Mouse (Mus musculus) lung, postnatal 4 days (tissue): ENCODE data around the gene Cryba4.
A peak's percentile ranks its signal among the peaks of the same experiment; 100 is the strongest.

Experiments
- DNase-seq, 2 experiments: peaks; one replicate each; pipeline ENCODE4 v3.0.0; 2021

Cryba4 gene

DNA sequence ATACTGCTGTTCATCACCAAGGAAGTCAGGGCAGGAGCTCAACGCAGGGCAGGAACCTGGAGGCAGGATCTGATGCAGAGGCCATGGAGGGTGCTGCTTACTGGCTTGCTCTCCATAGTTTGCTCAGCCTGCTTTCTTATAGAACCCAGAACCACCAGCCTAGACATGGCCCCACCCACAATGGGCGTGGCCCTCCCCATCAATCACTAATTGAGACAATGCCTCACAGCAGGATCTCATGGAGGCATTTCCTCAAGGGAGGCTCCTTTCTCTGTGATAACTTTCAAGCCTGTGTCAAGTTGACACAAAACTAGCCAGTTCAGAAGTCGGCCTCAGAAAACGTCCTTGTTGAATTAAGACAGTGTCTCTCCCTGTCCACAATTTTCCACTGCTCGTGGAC is 16.5 kb downstream of the Cryba4 start:
- DNase-seq = no peak

DNA sequence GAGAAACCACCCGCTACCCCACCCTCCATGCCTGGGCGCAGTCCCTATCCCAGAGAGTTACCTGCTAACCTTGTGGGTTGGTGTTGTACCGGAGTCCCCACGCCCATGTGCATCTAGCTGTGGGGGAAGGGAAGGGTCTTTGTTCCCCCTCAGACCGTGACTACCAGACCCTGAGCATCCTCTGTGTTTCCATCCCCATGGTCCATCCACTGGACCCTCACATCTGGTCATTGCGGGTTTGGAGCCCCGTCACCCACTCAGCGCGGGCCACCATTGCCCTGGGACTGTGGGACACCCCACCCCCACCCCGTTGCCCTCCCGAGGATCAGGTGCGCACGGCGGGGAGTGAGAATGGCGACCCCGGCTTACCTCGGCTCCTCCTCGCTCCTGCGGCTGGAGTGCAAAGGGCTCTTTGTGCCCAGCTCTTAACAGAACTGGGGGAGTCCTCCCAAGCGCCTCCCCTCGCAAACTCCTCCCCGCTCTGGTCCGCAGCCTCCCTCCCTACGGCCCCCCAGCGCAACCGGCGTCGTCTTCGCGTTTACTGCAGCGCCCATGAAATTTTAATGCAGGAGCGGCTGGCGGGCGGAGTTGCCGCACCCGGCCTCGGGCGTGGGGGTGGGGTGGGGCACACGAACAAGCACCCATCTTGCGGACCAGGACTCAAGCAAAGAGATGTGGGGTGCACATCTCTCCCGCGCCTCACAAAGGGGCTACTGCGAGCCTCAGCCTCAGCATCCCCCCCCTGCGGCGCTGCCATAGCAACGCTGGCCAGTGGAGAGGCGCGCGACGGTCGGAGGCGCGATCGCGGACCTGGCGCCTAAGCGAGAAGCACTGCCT is 23.9 kb downstream of the Cryba4 start:
- DNase-seq = no peak

DNA sequence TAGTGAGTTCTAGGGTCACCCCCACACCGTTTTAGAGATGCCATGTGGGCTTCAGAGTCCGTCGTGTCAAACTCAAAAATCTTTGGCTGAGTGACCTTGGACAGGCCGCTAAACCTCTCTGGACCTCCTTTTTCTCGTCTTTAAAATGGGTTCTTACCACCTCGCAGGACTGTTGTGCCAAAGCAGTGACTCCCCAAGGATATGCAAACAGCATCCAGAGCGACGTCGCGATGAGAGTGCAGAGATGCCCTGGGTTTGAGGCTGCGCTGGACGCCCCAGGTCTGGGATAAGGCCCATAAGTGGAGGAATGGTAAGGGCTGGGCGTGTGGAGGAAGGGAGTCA is 24.4 kb downstream of the Cryba4 start:
- no peak for DNase-seq

DNA sequence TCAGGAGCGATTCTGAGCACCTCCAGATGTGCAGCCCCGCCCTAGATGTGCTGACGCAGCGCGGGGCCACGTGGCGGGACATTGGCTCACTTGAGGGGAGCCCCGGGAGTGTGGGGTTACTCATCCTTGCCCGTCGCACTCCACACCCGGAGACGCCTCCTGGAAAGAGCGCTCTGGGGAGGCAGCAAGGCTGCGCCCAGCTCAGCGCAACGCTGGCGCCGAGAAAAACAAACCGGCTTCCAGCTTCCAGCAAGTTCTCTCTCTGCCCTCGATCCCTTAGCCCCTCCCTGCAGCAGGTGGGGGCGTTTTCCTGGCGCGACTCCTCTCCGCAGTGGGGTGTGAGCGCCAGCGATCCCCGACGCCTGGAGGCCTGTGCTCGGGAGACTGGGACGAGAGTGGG is 25.0 kb downstream of the Cryba4 start:
- no peak for DNase-seq

DNA sequence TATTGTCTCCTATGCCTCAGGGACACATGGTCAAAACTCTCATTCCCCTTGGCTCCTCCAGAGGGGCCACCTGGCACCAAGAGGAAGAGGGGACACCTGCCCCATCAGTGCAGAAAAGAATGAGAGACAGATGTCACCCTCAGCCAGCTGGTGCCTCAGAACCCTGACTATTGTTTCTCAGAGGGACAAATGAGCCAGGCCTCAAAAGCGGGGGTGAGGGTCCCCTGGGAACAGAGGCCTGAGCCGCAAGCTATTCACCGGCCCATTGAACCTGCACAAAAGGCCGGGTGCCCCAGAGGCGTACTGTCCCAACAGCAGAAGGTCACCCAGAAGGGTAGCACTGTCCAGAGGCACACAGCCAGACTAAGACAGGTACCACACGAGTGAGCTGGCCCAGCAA is 26.7 kb downstream of the Cryba4 start:
- no peak for DNase-seq

DNA sequence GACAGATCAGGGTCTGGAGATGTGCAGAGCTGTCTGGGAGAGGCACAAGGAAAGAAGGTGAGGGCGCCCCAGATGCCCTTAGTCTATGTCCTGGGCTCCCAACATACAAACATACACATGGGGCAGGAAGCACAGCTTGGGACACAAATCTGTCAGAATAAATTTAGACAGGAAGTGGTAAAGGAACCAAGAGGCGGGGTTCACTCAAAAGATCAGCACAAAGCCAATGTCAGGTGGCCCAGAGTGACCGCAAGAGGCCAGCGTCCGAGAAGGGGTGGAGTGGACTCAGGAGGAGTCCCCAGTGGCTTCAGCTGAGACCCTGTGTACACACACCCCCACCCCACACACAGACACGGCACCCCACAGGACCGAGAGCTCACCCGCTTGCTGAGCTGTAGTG is 32.1 kb downstream of the Cryba4 start:
- DNase-seq = no peak

DNA sequence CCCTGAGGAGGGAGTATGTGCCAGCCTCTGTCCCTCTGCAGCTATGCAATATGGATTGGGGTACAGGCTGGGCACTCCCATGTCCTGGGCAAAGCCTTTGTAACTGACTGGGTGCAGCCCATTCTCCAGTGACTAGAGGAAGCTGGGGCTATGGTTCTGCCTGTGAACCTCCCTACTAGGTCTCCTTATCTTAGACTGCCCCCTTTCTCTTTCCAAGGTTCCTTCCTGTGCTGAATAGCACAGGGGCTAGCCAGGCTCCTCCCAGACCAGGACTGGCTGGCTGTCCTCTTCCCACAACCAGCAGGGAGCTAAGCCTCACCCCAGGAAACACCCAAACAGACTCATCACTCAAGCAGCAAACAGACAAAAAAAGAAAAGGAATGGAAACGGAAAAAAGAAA is 32.9 kb downstream of the Cryba4 start:
- DNase-seq = peak; percentile 20 to 42

DNA sequence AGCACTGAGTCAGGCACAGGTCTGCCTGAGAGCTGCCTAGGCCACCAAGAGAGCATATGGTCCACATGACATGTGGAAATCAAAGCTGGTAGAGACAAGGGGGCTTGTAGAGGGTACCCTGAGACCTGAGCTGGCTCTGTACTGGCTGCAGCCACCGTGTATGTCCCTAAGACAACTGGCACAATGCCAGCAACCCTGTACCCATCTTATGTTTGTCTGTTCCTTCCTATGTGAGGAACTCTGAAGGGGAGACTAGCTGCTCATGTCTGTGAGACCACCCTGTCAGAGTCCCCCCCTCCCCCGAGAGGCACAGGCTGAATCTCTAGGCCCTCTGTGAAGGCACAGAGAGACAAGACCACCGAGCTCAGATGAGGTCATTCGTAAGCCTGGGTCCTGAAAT is 33.6 kb downstream of the Cryba4 start:
- DNase-seq = no peak

DNA sequence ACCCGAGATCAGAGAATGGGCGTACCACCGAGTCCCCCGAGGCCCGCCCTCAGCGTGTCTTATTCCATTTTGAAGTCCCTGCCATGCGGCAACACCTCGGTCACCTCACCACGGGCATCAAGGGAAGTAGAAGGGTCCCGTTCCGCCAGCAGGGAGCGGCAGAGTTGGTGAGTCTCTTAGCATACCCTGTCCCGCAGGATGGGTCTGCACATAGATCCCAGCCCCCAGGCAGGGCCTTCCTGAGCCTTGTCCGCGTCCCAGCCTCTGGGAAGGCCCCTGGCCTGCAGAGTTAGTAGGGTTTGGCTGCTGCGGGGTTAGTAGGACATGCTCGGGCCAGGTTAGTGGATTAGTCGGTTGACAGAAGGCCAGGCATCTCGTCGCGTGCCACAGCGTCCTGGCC is 35.3 kb downstream of the Cryba4 start:
- DNase-seq = no peak

DNA sequence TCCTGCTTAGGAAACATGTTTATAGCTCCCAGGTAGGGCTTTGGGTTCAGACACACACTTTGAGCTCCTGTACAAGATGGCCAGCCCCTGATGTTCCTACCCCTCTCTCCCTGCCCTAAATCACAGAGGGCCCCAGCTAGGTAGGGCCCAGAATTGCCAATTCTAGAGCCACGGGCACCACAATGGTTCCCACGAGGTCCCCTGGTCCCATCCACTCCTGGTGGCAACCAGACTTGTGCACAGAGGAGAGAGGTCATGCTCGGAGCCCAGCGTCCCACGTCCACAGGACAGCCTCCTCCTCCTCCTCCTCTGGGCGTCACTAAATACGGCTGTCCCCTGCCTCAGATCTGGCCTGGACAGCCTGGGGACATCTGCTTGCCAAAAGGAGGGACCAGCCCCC is 36.0 kb downstream of the Cryba4 start:
- no peak for DNase-seq

DNA sequence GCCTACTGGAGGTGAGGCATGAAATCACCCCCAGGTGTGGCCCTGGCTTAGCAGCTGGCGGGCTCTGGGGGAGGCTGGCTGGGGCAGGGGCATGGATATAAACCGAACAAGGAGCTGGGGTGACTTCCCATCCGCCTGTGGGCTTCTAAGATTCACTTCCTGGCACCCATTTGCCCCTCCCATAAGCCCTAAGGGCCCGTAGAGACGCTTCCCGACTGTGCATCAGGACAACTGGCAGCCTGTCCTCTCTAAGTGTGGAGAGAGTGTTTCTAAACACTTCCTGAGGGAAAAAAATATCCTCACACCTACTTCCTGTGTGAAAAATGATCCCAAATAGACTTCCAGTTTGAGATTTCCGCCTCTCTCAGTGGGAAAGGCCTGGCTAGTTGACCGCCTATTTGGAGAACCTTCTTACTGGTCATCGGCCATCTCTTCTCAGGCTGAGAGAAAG is 36.5 kb downstream of the Cryba4 start:
- peak; percentile 16 to 29 for DNase-seq

DNA sequence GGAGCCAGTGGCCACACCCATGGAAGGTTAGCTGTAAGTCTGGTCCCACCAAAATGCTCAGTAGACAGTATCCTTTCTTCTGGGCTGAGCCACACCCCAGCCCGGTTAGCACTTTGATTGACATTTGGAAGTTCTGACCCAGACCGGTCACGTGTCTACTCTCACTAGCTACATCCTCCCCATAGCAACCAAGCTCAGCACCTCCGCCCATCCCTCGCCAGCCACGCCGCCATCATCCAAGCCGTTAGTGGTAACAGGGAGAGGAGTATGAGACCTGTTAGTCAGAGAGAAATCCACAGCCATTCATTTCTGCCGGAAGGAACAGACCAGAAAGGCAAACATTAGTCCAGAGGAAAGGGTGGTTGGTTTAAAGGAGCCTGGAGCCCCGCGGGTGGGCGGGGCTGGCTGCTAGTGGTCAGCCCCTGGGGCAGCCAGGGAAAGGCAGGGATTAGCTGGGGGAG is 37.0 kb downstream of the Cryba4 start:
- DNase-seq = peak; percentile 19 to 35

DNA sequence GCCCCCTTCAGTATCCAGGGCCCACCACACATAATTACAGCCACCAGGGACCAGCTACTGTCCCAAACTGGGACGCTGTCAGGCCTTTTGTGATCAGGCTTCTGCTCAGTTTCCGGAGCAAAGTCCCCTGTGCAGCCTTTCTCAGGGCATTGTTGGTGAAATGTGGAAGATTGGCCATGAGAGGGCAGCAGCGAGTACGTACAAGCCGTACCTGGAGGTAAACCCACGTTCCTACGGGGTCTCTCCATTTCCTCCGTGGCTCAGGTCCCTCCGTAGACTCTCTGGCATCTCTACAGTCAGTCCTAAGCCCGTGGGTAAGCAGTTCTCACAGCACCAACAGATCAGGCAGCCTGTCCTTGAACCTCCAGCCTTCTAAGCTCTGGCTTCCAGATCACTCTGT is 37.9 kb downstream of the Cryba4 start:
- peak; percentile 47 to 65 for DNase-seq

DNA sequence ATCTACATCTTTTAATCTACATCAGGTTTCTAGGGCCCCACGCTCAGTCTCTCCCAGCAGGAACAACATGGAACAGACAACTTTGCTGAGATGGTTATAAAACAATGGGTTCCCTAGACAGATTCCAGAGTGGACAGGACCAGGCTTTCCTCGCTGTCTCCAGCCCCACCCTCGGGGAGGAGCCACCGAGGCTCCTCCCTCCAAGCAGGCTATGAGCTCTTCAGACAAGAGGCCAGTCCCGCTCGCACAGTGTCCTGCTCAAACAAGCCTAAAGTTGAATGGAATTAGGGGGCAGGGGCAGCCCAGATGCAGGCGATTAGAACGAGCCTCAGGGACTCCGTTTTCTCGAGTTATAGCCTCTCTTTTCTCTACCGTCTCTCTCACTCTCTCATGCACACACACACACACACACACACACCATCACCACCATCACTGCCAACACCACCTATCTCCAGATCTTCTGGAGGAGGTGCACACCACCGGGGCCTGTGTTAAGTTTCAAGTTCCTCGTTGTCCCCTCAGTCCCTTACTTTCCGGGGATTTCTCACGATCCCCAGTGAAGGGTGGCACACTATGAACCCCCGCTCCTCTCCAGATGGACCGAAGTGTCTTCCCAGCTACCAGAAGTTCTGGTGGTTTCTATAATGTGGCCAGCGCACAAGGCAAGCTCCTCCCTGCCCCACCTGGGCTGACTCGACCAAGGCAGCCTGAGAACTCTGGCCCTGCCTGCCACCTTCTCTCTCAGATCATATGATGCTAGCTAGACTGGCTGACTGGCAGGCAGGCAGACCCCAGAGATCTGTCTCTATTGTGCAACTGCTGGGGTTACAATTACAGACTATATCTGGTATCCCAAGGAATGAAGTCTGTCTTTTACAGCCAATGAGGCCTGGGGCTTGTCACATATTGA is 38.7 kb downstream of the Cryba4 start:
- DNase-seq = no peak

DNA sequence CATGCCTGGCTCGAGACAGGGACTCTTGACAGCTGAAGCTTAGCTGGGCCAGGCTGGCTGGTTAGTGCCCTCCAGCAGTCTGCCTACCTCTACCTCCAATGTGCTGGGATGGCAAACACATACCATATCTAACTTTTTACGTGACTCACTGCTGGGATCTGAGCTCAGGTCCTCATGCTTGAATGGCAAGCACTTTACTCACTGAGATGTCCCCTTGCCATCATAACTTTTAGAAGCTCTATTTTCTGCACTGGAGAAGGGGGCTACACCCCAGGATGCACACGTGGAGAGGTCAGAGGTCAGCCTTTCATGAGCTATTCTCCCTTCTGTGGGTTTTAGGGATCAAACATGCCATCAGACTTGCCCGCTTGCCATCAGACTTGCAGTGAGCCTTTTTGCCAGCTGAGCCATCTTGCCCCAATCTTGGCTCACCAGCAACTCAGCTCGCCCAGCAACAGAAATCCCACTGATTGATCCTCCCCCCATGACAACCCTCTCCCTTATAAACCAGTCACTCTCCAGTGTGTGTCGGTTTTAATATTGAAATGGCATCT is 39.5 kb downstream of the Cryba4 start:
- no peak for DNase-seq

DNA sequence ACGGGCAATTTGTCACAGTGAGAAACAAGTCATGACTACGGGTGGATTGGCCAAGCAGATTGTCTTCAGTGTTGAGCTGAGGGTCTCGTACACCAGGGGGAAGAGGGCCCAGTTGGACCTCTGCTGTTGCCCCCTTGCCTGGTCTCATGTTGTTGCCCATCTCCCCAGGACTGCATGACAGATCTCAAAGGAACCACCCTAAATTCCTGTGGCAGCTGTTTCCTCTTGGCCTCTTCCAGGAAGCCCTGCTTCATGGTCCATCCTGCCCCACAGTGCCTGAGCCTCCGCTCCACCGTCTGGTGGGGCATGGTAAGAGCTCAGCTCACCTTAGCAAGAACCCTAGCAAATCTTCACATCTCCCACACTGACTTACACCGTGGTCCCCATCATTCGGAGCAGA is 40.4 kb downstream of the Cryba4 start:
- no peak for DNase-seq

DNA sequence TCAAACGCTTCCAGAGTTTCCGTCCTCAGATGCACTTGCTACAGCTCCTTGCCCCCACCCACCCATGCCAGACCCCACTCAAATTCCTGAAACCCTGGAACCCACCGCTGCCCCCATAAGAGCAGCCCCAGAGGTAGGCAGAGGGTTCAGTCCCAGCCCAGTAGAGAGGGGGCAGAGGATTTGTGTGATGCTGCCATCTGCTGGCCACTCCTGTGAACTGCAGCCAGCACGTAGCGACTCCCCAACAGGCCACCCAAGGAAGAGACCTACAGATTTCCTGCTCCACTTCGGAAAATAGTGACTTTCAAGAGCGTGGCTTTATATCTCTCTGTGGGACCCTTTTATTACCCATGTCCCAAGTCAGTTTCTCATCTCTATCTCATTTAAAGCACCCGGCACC is 42.2 kb downstream of the Cryba4 start:
- DNase-seq = peak; percentile 49 to 63

DNA sequence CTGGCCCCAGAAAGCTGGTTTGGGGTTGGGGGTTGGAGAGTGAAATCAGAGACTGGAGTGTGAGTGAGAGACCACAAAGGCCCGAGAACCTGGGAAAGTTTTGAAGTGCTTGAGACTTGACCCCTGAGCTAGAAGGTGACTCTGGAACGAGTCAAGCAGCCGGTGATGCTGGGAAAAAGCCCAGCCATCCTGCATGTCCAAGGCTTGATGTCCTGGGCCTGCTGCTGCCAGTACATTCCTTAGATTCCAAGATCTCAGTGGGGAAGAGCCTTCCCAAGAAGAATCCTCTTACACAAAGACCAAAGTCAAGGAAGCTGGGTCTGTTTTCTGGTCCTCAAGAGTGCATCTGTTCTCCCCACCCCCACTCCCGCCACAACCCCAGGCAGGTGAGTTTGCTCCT is 44.0 kb downstream of the Cryba4 start:
- no peak for DNase-seq

DNA sequence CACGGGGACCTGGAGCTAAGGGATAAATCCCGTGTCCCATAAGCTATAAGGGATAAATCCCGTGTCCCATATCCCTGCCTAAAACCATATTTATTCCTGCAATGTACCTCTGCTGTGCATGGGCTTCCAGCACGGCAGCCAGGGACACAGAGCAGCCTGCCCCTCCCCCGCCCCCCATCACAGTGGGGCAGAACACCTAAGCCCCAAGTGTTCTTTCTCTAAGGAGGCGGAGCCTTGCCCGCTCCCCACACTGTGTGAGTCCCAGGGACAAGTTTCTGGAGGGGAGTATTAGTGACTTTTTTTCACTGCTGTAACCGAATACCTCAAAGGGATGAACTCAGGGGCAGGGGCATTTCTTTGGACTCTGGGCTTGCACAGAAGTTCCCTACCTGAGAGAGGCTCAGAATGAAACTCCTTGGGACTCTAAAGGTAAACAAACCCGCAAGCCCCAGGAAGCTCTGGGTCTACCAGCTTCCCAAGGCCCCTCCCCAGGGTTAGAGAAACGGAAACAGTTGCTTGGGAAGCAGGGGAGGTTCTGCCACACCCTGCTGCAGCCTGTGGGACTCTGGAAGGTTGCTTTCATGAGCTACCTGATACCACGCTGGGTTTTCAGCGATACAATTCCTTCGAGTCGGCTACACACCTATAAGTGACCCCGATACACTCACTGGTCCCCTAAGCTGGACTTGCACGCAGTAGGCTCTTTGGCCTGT is 45.6 kb downstream of the Cryba4 start:
- DNase-seq = no peak

DNA sequence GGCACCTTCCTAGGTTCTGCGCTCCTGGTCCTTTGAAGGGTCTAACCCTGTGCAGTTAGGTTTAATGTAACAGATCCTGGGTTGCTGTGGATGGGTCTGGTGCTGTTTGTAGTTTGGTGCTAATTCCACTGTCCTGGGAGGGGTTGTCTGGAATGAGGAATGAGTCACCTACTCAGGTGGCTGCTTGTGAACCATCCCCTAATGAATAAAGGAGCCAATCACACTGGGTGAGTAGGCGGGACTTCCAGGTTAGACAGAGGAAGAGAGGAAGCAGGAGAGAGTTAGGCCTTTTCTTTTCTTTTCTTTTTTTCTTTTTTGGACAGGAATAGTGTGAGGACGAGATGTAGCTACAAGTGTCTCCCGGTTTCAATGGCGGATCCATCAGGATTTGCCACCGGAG is 52.7 kb downstream of the Cryba4 start:
- DNase-seq = no peak
